Mouse (Mus musculus) CH12.LX (cell line): ENCODE measurements around the gene Farp1.

Experiments used
- CTCF ChIP-seq, 2 experiments: IDR thresholded peaks in 1 of 2; conservative IDR thresholded peaks in 1 of 2; 2 replicates each; pipeline ENCODE4 v1.5.1; 2011 to 2012; ENCODE audit warnings: low read depth in 2 of 2, low read length in 2 of 2, improper control_type of control experiment in 1 of 2, inconsistent platforms in 1 of 2, mild to moderate bottlenecking in 1 of 2, moderate library complexity in 1 of 2
- EP300 ChIP-seq: IDR thresholded peaks from 2 replicates; pipeline ENCODE4 v1.6.1; 2011; ENCODE audit warnings: low read length, improper control_type of control experiment
- JUN ChIP-seq: IDR thresholded peaks from 2 replicates; pipeline ENCODE4 v1.6.1; 2011; ENCODE audit warnings: low read depth, mild to moderate bottlenecking, low read length, improper control_type of control experiment, moderate library complexity; ENCODE audit not compliant: insufficient read depth
- JUND ChIP-seq: conservative IDR thresholded peaks from 2 replicates; pipeline ENCODE4 v1.6.1; 2011; ENCODE audit warnings: low read depth, low read length, improper control_type of control experiment
- MAFK ChIP-seq: IDR thresholded peaks from 2 replicates; pipeline ENCODE4 v1.6.1; 2011; ENCODE audit warnings: low read length, improper control_type of control experiment; ENCODE audit not compliant: insufficient replicate concordance
- MYC ChIP-seq: IDR thresholded peaks from 2 replicates; pipeline ENCODE4 v1.6.1; 2011; ENCODE audit warnings: low read depth, mild to moderate bottlenecking, improper control_type of control experiment, low read length
- NELFE ChIP-seq: IDR thresholded peaks from 2 replicates; pipeline ENCODE4 v1.6.1; 2011; ENCODE audit warnings: low read depth, low read length, improper control_type of control experiment
- NRF1 ChIP-seq: IDR thresholded peaks from 2 replicates; pipeline ENCODE4 v1.6.1; 2014; ENCODE audit warnings: low read depth, mild to moderate bottlenecking, inconsistent platforms, low read length, improper control_type of control experiment, moderate library complexity
- POLR2A ChIP-seq: IDR thresholded peaks from 2 replicates; pipeline ENCODE4 v1.6.1; 2011; ENCODE audit warnings: low read depth, mild to moderate bottlenecking, improper control_type of control experiment, low read length
- RAD21 ChIP-seq: IDR thresholded peaks from 2 replicates; pipeline ENCODE4 v1.6.1; 2011; ENCODE audit warnings: low read depth, mild to moderate bottlenecking, low read length, improper control_type of control experiment, moderate library complexity
- USF1 ChIP-seq: IDR thresholded peaks from 2 replicates; pipeline ENCODE4 v1.6.1; 2014; ENCODE audit warnings: low read depth, mild to moderate bottlenecking, inconsistent platforms, low read length, improper control_type of control experiment
- ZC3H11A ChIP-seq: IDR thresholded peaks from 2 replicates; pipeline ENCODE4 v1.6.1; 2012; ENCODE audit warnings: low read depth, mild to moderate bottlenecking, inconsistent platforms, low read length, improper control_type of control experiment
- ZMIZ1 ChIP-seq: IDR thresholded peaks from 2 replicates; pipeline ENCODE4 v1.6.1; 2012; ENCODE audit warnings: low read depth, mild to moderate bottlenecking, inconsistent platforms, low read length, improper control_type of control experiment

DNA sequence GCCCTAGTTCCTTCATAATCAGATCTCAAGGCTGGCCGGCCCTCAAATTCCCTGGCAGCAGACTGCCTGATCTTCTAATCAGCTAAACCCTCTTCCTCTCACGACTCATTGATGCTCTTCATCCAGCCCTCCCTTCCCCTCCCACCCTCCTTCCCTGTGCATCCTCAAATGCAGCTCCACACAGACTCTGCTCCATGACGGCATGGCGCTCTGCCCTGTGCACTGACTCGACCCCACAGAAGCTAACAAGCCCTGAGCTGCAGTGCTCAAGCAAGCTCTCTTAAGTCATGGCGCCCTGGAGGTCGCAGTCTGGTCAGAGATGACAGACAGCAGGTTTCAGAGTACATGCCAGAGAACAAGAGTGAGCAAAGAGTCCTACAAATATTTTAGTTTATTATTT lies 269.5 kb downstream of the Farp1 start:
- TF ChIP-seq RAD21 (no peak), ZC3H11A (no peak), CTCF (conservative IDR thresholded peaks at IDR 0.05 in 1 of 2, IDR thresholded peaks at IDR 0.05 in 1 of 2; ENCODE audit: low read depth in 2 of 2, low read length in 2 of 2) (no peak), POLR2A (no peak), MAFK (no peak), NELFE (no peak), JUND (no peak), JUN (no peak), EP300 (no peak), ZMIZ1 (no peak), NRF1 (no peak), USF1 (no peak), MYC (no peak)
